Mouse (Mus musculus) lung, postnatal 10 days (tissue): ENCODE measurements around the gene Gm15093.
"Not testable (repeated sequence)": the region's sequence is repeated elsewhere in the genome, so short reads cannot be mapped to it uniquely, and the experiment has no call there.

ENCODE experiments used
- DNase-seq: peaks from one replicate; pipeline ENCODE4 v3.0.0; 2021

Gene Gm15093

DNA sequence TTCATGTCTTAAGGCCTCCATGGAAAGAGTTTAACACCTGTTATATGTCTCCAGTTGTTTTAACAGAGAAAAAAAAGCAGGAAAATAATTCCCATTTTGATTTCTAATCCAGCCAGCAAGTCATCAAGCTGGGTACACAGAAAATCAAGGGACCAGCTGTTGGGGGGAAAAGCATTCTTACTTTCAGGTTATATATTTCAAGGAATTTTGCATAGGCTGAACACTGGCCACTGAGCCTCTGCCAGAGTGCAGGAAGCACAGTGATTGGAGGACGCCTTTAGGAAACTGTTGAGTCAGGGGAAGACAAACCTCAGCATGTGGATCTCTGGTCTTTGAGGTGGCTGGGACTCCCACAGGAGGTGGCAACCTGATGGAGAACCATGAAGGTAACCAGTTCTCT lies at the start of gene Gm15093:
Gm15093 (plus strand) TSS at position 301 of the 400 bp plus-strand sequence.
- DNase-seq: not testable (repeated sequence)
